Mouse (Mus musculus) MEL (cell line): ENCODE results near the gene Utf1.

Source experiments
- BHLHE40 ChIP-seq: IDR thresholded peaks from 2 replicates; pipeline ENCODE4 v1.6.1; 2012; ENCODE audit warnings: low read depth, mild to moderate bottlenecking, inconsistent platforms, low read length, improper control_type of control experiment, borderline replicate concordance
- KAT2A ChIP-seq: conservative IDR thresholded peaks from 2 replicates; pipeline ENCODE4 v1.6.1; 2012; ENCODE audit warnings: low read depth, low read length, improper control_type of control experiment, inconsistent platforms
- MAX ChIP-seq: IDR thresholded peaks from 2 replicates; pipeline ENCODE4 v1.6.1; 2011; ENCODE audit warnings: low read length, improper control_type of control experiment
- NELFE ChIP-seq: IDR thresholded peaks from 2 replicates; pipeline ENCODE4 v1.6.1; 2011; ENCODE audit warnings: low read depth, low read length, improper control_type of control experiment
- POLR2AphosphoS2 ChIP-seq: IDR thresholded peaks from 2 replicates; pipeline ENCODE4 v1.6.1; 2011; ENCODE audit warnings: low read length, improper control_type of control experiment
- POLR2AphosphoS5 ChIP-seq: IDR thresholded peaks from 2 replicates; pipeline ENCODE4 v1.6.1; 2012; ENCODE audit warnings: low read depth, borderline replicate concordance, mild to moderate bottlenecking, inconsistent platforms, low read length, moderate library complexity, mixed read lengths

DNA sequence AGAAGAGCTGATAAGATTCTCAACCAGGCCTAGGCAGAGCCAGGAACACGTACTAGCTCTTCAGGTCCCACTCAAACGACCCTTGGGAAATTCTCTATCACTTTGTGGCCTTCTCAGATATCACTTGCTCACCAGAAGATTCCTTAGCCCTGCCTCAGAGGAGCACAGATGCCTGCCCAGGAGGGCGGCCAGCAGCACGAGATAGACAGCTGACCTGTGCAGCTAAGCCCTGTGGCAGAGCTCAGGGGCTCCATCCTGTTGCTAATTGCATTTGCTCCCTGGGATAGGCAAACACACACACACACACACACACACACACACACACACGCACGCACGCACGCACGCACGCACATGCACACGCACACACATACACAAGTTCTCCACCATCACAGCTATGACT is 38.5 kb downstream of the Utf1 start:
- TF ChIP-seq BHLHE40 = no peak
- TF ChIP-seq KAT2A = no peak
- no peak for TF ChIP-seq MAX
- no peak for TF ChIP-seq POLR2AphosphoS2
- no peak for TF ChIP-seq POLR2AphosphoS5
- no peak for TF ChIP-seq NELFE
